Mouse (Mus musculus) lung, postnatal 0 days (tissue): ENCODE data around the gene Npnt.

Experiments used
- CTCF ChIP-seq: IDR thresholded peaks from 2 replicates; pipeline ENCODE4 v1.5.1; 2016; ENCODE audit warnings: antibody characterized with exemption, mild to moderate bottlenecking
- EP300 ChIP-seq: IDR thresholded peaks from 2 replicates; pipeline ENCODE4 v1.6.1; 2016; ENCODE audit warnings: antibody characterized with exemption, mild to moderate bottlenecking, control low read depth

DNA sequence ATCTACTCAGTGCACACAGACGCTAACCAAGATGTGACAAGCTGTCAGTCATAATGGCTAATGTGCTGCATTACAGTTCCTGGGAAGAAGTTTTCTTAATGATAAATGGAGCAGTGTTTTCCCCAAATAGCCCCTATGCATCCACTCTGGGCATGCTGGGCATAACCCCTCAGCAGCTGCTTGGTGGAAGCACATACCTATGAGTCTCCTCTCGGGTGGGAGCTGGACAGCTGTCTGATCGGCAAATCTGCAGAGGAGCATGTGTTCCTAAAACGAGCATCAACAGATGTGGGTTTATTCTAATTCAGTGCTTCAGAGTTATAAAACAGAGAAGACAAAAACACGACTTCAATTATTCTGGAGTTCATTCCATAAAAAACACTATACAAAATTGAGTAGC, 36.1 kb upstream of the Npnt start:
- TF ChIP-seq CTCF (no peak), EP300 (no peak)
